Mouse (Mus musculus): Measurements from ENCODE around the gene Efcc1. TPM values are rescaled to one million over a fixed set of nuclear protein-coding genes. Genes with fewer than 3 reads are reported as not detected.

Efcc1 gene
- polyA plus RNA-seq, 1 experiment from 2014 or later = 0.96 TPM

- H3K4me3 ChIP-seq = peak overlapping the region; percentile 55
- 1% methylated on average over 51 of the region's 53 CpGs for WGBS
- H3K36me3 ChIP-seq (ENCODE audit: poor library complexity, severe bottlenecking) = no peaks in the 10 kb centered on the region
- ATAC-seq = peak; percentile 44; the same call in 1 of the 2 replicates
- H3K9ac ChIP-seq = peak overlapping the region; percentile 45; the same call in 1 of the 2 replicates
- no peaks in the 10 kb centered on the region for H3K9me3 ChIP-seq (replicated peaks)
- H3K4me2 ChIP-seq = peak overlapping the region; percentile 86
- H3K4me1 ChIP-seq = peaks cover 31% of the 10 kb centered on the region
- H3K27me3 ChIP-seq = peaks cover 78% of the 10 kb centered on the region
- no peak overlapping the region for H3K27ac ChIP-seq
Measured at GRCm38 (mm10) chr6:87732151-87733011, 1.7 kb downstream of the Efcc1 start.

- Histone ChIP-seq H3K4me2 (peak overlapping the region; percentile 86), H3K36me3 (ENCODE audit: poor library complexity, severe bottlenecking) (no peaks in the 10 kb centered on the region), H3K9ac (no peak overlapping the region), H3K27me3 (peaks cover 72% of the 10 kb centered on the region), H3K27ac (no peak overlapping the region), H3K4me3 (peak overlapping the region; percentile 55; the same call in 1 of the 2 replicates), H3K4me1 (peaks cover 37% of the 10 kb centered on the region), H3K9me3 (replicated peaks) (no peaks in the 10 kb centered on the region)
- 20% methylated on average over 14 of the region's 14 CpGs for WGBS
- no peak for ATAC-seq
Measured at GRCm38 (mm10) chr6:87733131-87733930, 2.7 kb downstream of the Efcc1 start.

- Histone ChIP-seq H3K4me1 (peaks cover 39% of the 10 kb centered on the region), H3K9me3 (replicated peaks) (no peaks in the 10 kb centered on the region), H3K27ac (no peak overlapping the region), H3K4me2 (no peak overlapping the region), H3K9ac (no peak overlapping the region), H3K4me3 (no peak overlapping the region), H3K27me3 (peaks cover 69% of the 10 kb centered on the region), H3K36me3 (ENCODE audit: poor library complexity, severe bottlenecking) (no peaks in the 10 kb centered on the region)
- no peak for ATAC-seq
- WGBS = 80% methylated on average over 5 of the region's 5 CpGs
Measured at GRCm38 (mm10) chr6:87734136-87734535, 3.5 kb downstream of the Efcc1 start.

DNA sequence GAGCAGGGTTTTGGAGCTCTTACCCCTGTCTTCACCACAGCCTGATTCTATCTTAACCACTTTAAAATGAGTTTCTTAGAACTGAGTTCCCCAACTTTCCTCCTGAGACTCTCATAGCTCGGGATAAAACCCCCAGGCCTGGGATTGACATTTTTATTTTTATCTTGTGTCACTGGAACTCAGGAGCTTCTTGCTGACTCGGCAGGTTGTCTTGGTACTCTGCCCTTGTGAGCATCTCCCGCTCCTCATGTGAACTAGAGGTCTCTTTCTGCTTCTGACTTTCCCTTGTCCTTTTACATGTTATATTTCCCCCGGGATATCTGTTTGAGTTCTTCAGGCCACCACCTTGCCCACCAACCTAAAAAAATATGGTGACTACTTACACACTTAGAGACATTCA is 6.3 kb downstream of the Efcc1 start:
- 89% methylated on average over 4 of the region's 4 CpGs for WGBS
- no peak overlapping the region for H3K27ac ChIP-seq
- peaks cover 43% of the 10 kb centered on the region for H3K27me3 ChIP-seq
- H3K4me1 ChIP-seq = peaks cover 21% of the 10 kb centered on the region
- no peak overlapping the region for H3K4me2 ChIP-seq
- no peak for ATAC-seq
- no peak overlapping the region for H3K4me3 ChIP-seq
- H3K9me3 ChIP-seq (replicated peaks) = no peaks in the 10 kb centered on the region
- no peaks in the 10 kb centered on the region for H3K36me3 ChIP-seq (ENCODE audit: poor library complexity, severe bottlenecking)
- no peak overlapping the region for H3K9ac ChIP-seq

DNA sequence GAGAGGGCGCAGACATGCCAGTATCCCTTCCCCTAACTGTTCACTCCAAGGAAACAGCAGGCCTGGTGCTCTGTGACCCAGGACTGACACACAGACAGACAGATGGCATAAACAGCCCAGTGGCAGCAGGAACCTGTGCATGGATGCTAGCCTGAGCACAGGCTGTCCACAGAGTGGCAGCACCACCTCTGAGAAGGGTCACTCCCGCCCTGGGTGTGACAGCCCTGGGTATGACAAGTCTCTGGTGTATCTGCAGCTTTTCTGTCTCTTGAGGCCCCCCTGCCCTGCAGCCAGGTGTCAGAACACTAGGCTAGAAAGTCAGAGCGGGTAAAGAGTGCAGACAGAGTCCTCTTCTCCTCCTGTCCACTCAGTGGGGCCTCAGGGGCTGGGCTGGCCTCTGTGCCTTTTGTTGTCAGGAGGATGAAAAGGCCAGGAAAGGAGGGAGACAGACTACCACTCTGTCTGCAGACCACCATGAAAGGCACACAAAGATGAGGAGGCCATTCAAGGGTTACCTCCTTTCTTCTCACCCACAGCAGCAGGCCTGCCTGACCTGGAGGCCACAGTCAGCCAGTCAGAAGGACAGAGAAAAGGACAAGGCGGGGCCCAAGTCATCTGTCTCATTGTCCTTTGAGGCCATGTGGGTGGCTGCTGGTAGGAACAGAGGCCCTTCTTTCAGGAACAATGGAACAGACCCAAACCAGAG is 7.4 kb downstream of the Efcc1 start:
- no peaks in the 10 kb centered on the region for H3K36me3 ChIP-seq (ENCODE audit: poor library complexity, severe bottlenecking)
- H3K27ac ChIP-seq = no peak overlapping the region
- 0 out of 2 replicates have a peak overlapping the region, but pooled peaks have one; percentile 26 for H3K9ac ChIP-seq
- peaks cover 31% of the 10 kb centered on the region for H3K27me3 ChIP-seq
- no peak overlapping the region for H3K4me2 ChIP-seq
- 35% methylated on average over 4 of the region's 4 CpGs for WGBS
- no peak for ATAC-seq
- H3K9me3 ChIP-seq (replicated peaks) = no peaks in the 10 kb centered on the region
- peaks cover 10% of the 10 kb centered on the region for H3K4me1 ChIP-seq
- no peak overlapping the region for H3K4me3 ChIP-seq

- Histone ChIP-seq H3K4me1 (peaks cover 8% of the 10 kb centered on the region; the same call in 1 of the 2 replicates), H3K36me3 (ENCODE audit: poor library complexity, severe bottlenecking) (no peaks in the 10 kb centered on the region), H3K9ac (no peak overlapping the region), H3K27ac (no peak overlapping the region), H3K4me3 (no peak overlapping the region), H3K9me3 (replicated peaks) (no peaks in the 10 kb centered on the region), H3K4me2 (no peak overlapping the region), H3K27me3 (peaks cover 13% of the 10 kb centered on the region)
- 63% methylated on average over 6 of the region's 6 CpGs for WGBS
- no peak for ATAC-seq
Measured at GRCm38 (mm10) chr6:87739898-87740297, 9.2 kb downstream of the Efcc1 start.

GRCm38 (mm10) chr6:87740496-87740895 is 9.8 kb downstream of the Efcc1 start:
- H3K27ac ChIP-seq = no peak overlapping the region
- peaks cover 8% of the 10 kb centered on the region; the same call in 1 of the 2 replicates for H3K4me1 ChIP-seq
- no peak overlapping the region for H3K4me2 ChIP-seq
- ATAC-seq = no peak
- H3K27me3 ChIP-seq = 0 out of 2 replicates have a peak, but pooled peaks cover 7% of the 10 kb centered on the region
- no peaks in the 10 kb centered on the region for H3K9me3 ChIP-seq (replicated peaks)
- H3K4me3 ChIP-seq = no peak overlapping the region
- no peaks in the 10 kb centered on the region for H3K36me3 ChIP-seq (ENCODE audit: poor library complexity, severe bottlenecking)
- H3K9ac ChIP-seq = no peak overlapping the region

DNA sequence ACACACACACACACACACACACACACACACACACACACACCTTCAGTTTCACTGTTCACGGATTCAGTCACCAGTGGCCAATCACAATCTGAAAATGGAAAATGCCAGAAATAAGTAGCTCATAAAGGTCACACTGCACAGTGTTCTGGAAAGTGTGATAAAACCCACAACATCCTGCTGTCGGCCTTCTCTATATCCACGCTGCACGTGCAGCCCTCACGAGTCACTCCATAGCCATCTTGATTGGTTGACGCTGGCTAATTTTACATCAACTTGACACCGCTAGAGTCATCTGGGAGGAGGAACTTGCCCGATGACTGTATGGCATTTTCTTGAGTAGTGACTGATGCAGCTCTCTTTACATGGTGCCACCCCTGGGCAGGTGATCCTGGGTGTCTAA is 11.3 kb downstream of the Efcc1 start:
- WGBS = 91% methylated on average over 8 of the region's 8 CpGs
- no peak for ATAC-seq
- Histone ChIP-seq H3K4me2 (no peak overlapping the region), H3K4me1 (peaks cover 8% of the 10 kb centered on the region; the same call in 1 of the 2 replicates), H3K27ac (no peak overlapping the region), H3K9me3 (replicated peaks) (no peaks in the 10 kb centered on the region), H3K27me3 (0 out of 2 replicates have a peak, but pooled peaks cover 3% of the 10 kb centered on the region), H3K36me3 (ENCODE audit: poor library complexity, severe bottlenecking) (no peaks in the 10 kb centered on the region), H3K4me3 (no peak overlapping the region), H3K9ac (no peak overlapping the region)

GRCm38 (mm10) chr6:87742804-87743203 is 12.1 kb downstream of the Efcc1 start:
- 85% methylated on average over 5 of the region's 5 CpGs for WGBS
- Histone ChIP-seq H3K27me3 (0 out of 2 replicates have a peak, but pooled peaks cover 3% of the 10 kb centered on the region), H3K9ac (no peak overlapping the region), H3K9me3 (replicated peaks) (no peaks in the 10 kb centered on the region), H3K4me2 (no peak overlapping the region), H3K4me3 (no peak overlapping the region), H3K27ac (no peak overlapping the region), H3K36me3 (ENCODE audit: poor library complexity, severe bottlenecking) (no peaks in the 10 kb centered on the region), H3K4me1 (peaks cover 7% of the 10 kb centered on the region; the same call in 1 of the 2 replicates)
- ATAC-seq = no peak

GRCm38 (mm10) chr6:87743281-87743680 is 12.6 kb downstream of the Efcc1 start:
- H3K9ac ChIP-seq = no peak overlapping the region
- no peaks in the 10 kb centered on the region for H3K9me3 ChIP-seq (replicated peaks)
- 0 out of 2 replicates have a peak, but pooled peaks cover 3% of the 10 kb centered on the region for H3K27me3 ChIP-seq
- H3K36me3 ChIP-seq (ENCODE audit: poor library complexity, severe bottlenecking) = no peaks in the 10 kb centered on the region
- no peak for ATAC-seq
- no peak overlapping the region for H3K4me3 ChIP-seq
- peaks cover 2% of the 10 kb centered on the region; the same call in 1 of the 2 replicates for H3K4me1 ChIP-seq
- WGBS = 75% methylated on average over 5 of the region's 5 CpGs
- H3K4me2 ChIP-seq = no peak overlapping the region
- no peak overlapping the region for H3K27ac ChIP-seq

GRCm38 (mm10) chr6:87744632-87745031 is 14.0 kb downstream of the Efcc1 start:
- no peak overlapping the region for H3K4me3 ChIP-seq
- no peaks in the 10 kb centered on the region for H3K27me3 ChIP-seq
- no peak for ATAC-seq
- no peaks in the 10 kb centered on the region for H3K4me1 ChIP-seq
- H3K4me2 ChIP-seq = no peak overlapping the region
- H3K9ac ChIP-seq = no peak overlapping the region
- H3K9me3 ChIP-seq (replicated peaks) = no peaks in the 10 kb centered on the region
- WGBS = 88% methylated on average over 3 of the region's 3 CpGs
- no peak overlapping the region for H3K27ac ChIP-seq
- H3K36me3 ChIP-seq (ENCODE audit: poor library complexity, severe bottlenecking) = no peaks in the 10 kb centered on the region
